Mouse (Mus musculus): ENCODE results near the gene Rpl3. TPM values are rescaled to one million over a fixed set of nuclear protein-coding genes. Genes with fewer than 3 reads are reported as not detected.

The Rpl3 gene
- polyA plus RNA-seq, 1 experiment from 2014 or later: 633 TPM

GRCm38 (mm10) chr15:80087406-80088012, 4.2 kb downstream of the Rpl3 start:
- Histone ChIP-seq H3K27ac (ENCODE audit: low read depth, low read length) (no peak overlapping the region), H3K27me3 (ENCODE audit: control insufficient read depth, insufficient read depth, low read length) (no peaks in the 10 kb centered on the region), H3K9me3 (ENCODE audit: control insufficient read depth, low read length) (no peaks in the 10 kb centered on the region), H3K4me3 (ENCODE audit: low read depth, low read length) (no peak overlapping the region), H3K9ac (replicated peaks; ENCODE audit: low read depth, low read length) (no peak overlapping the region), H3K36me3 (ENCODE audit: control insufficient read depth, insufficient read depth, low read length) (no peaks in the 10 kb centered on the region), H3K4me1 (ENCODE audit: control insufficient read depth, insufficient read depth, low read length) (peaks cover 7% of the 10 kb centered on the region; the same call in 1 of the 2 replicates), H3K4me2 (ENCODE audit: low read depth, low read length) (no peak overlapping the region)
- 82% methylated on average over 9 of the region's 9 CpGs for WGBS
- ATAC-seq (ENCODE audit: low read depth): no peak

GRCm38 (mm10) chr15:80083740-80084139, 7.9 kb downstream of the Rpl3 start:
- peak overlapping the region; percentile 97 for H3K27ac ChIP-seq (ENCODE audit: low read depth, low read length)
- H3K4me1 ChIP-seq (ENCODE audit: control insufficient read depth, insufficient read depth, low read length): peaks cover 15% of the 10 kb centered on the region
- under 1% methylated on average over 12 of the region's 12 CpGs for WGBS
- no peaks in the 10 kb centered on the region for H3K27me3 ChIP-seq (ENCODE audit: control insufficient read depth, insufficient read depth, low read length)
- no peaks in the 10 kb centered on the region for H3K9me3 ChIP-seq (ENCODE audit: control insufficient read depth, low read length)
- peaks cover 27% of the 10 kb centered on the region for H3K36me3 ChIP-seq (ENCODE audit: control insufficient read depth, insufficient read depth, low read length)
- peak; percentile 12 for ATAC-seq (ENCODE audit: low read depth)
- H3K9ac ChIP-seq (replicated peaks; ENCODE audit: low read depth, low read length): peak overlapping the region; percentile 90
- H3K4me2 ChIP-seq (ENCODE audit: low read depth, low read length): peak overlapping the region; percentile 88
- peak overlapping the region; percentile 62 for H3K4me3 ChIP-seq (ENCODE audit: low read depth, low read length)

GRCm38 (mm10) chr15:80083276-80083731, 8.4 kb downstream of the Rpl3 start:
- peak overlapping the region; percentile 97 for H3K27ac ChIP-seq (ENCODE audit: low read depth, low read length)
- H3K9me3 ChIP-seq (ENCODE audit: control insufficient read depth, low read length): no peaks in the 10 kb centered on the region
- no peaks in the 10 kb centered on the region for H3K27me3 ChIP-seq (ENCODE audit: control insufficient read depth, insufficient read depth, low read length)
- H3K4me2 ChIP-seq (ENCODE audit: low read depth, low read length): peak overlapping the region; percentile 88
- WGBS: under 1% methylated on average over 30 of the region's 30 CpGs
- H3K9ac ChIP-seq (replicated peaks; ENCODE audit: low read depth, low read length): peak overlapping the region; percentile 90
- H3K36me3 ChIP-seq (ENCODE audit: control insufficient read depth, insufficient read depth, low read length): peaks cover 29% of the 10 kb centered on the region
- peak; percentile 95 for ATAC-seq (ENCODE audit: low read depth)
- H3K4me3 ChIP-seq (ENCODE audit: low read depth, low read length): peak overlapping the region; percentile 62
- H3K4me1 ChIP-seq (ENCODE audit: control insufficient read depth, insufficient read depth, low read length): peaks cover 15% of the 10 kb centered on the region

GRCm38 (mm10) chr15:80082661-80083275, 8.9 kb downstream of the Rpl3 start:
- peak overlapping the region; percentile 97 for H3K27ac ChIP-seq (ENCODE audit: low read depth, low read length)
- under 1% methylated on average over 21 of the region's 21 CpGs for WGBS
- no peaks in the 10 kb centered on the region for H3K27me3 ChIP-seq (ENCODE audit: control insufficient read depth, insufficient read depth, low read length)
- peaks cover 35% of the 10 kb centered on the region for H3K36me3 ChIP-seq (ENCODE audit: control insufficient read depth, insufficient read depth, low read length)
- H3K9me3 ChIP-seq (ENCODE audit: control insufficient read depth, low read length): no peaks in the 10 kb centered on the region
- H3K4me1 ChIP-seq (ENCODE audit: control insufficient read depth, insufficient read depth, low read length): peaks cover 15% of the 10 kb centered on the region
- H3K4me3 ChIP-seq (ENCODE audit: low read depth, low read length): peak overlapping the region; percentile 62
- H3K4me2 ChIP-seq (ENCODE audit: low read depth, low read length): peak overlapping the region; percentile 88
- ATAC-seq (ENCODE audit: low read depth): peak; percentile 47
- peak overlapping the region; percentile 90 for H3K9ac ChIP-seq (replicated peaks; ENCODE audit: low read depth, low read length)

- no peak overlapping the region for H3K27ac ChIP-seq (ENCODE audit: low read depth, low read length)
Measured at GRCm38 (mm10) chr15:80081801-80082546, 9.7 kb downstream of the Rpl3 start.

GRCm38 (mm10) chr15:80080711-80081615, 10.7 kb downstream of the Rpl3 start:
- no peak overlapping the region for H3K27ac ChIP-seq (ENCODE audit: low read depth, low read length)
- peaks cover 41% of the 10 kb centered on the region for H3K36me3 ChIP-seq (ENCODE audit: control insufficient read depth, insufficient read depth, low read length)
- peak overlapping the region; percentile 88 for H3K4me2 ChIP-seq (ENCODE audit: low read depth, low read length)
- 66% methylated on average over 9 of the region's 9 CpGs for WGBS
- H3K9me3 ChIP-seq (ENCODE audit: control insufficient read depth, low read length): no peaks in the 10 kb centered on the region
- 0 out of 2 replicates have a peak overlapping the region, but pooled peaks have one; percentile 22 for H3K9ac ChIP-seq (replicated peaks; ENCODE audit: low read depth, low read length)
- ATAC-seq (ENCODE audit: low read depth): no peak
- H3K27me3 ChIP-seq (ENCODE audit: control insufficient read depth, insufficient read depth, low read length): no peaks in the 10 kb centered on the region
- H3K4me3 ChIP-seq (ENCODE audit: low read depth, low read length): peak overlapping the region; percentile 62
- peaks cover 15% of the 10 kb centered on the region for H3K4me1 ChIP-seq (ENCODE audit: control insufficient read depth, insufficient read depth, low read length)

More at GRCm38 (mm10) chr15:80081801-80082546, 9.7 kb downstream of the Rpl3 start:
- Histone ChIP-seq H3K4me3 (ENCODE audit: low read depth, low read length) (peak overlapping the region; percentile 62), H3K36me3 (ENCODE audit: control insufficient read depth, insufficient read depth, low read length) (peaks cover 40% of the 10 kb centered on the region), H3K9me3 (ENCODE audit: control insufficient read depth, low read length) (no peaks in the 10 kb centered on the region), H3K4me2 (ENCODE audit: low read depth, low read length) (peak overlapping the region; percentile 88), H3K9ac (replicated peaks; ENCODE audit: low read depth, low read length) (peak overlapping the region; percentile 90), H3K27me3 (ENCODE audit: control insufficient read depth, insufficient read depth, low read length) (no peaks in the 10 kb centered on the region), H3K4me1 (ENCODE audit: control insufficient read depth, insufficient read depth, low read length) (peaks cover 15% of the 10 kb centered on the region)
- WGBS: 7% methylated on average over 11 of the region's 11 CpGs
- no peak for ATAC-seq (ENCODE audit: low read depth)

- H3K4me2 ChIP-seq (ENCODE audit: low read depth, low read length): no peak overlapping the region
- H3K36me3 ChIP-seq (ENCODE audit: control insufficient read depth, insufficient read depth, low read length): peaks cover 41% of the 10 kb centered on the region
- ATAC-seq (ENCODE audit: low read depth): no peak
- H3K9ac ChIP-seq (replicated peaks; ENCODE audit: low read depth, low read length): no peak overlapping the region
- no peak overlapping the region for H3K27ac ChIP-seq (ENCODE audit: low read depth, low read length)
- no peaks in the 10 kb centered on the region for H3K27me3 ChIP-seq (ENCODE audit: control insufficient read depth, insufficient read depth, low read length)
- no peaks in the 10 kb centered on the region for H3K9me3 ChIP-seq (ENCODE audit: control insufficient read depth, low read length)
- H3K4me3 ChIP-seq (ENCODE audit: low read depth, low read length): no peak overlapping the region
- 94% methylated on average over 3 of the region's 3 CpGs for WGBS
- H3K4me1 ChIP-seq (ENCODE audit: control insufficient read depth, insufficient read depth, low read length): peaks cover 15% of the 10 kb centered on the region
Measured at GRCm38 (mm10) chr15:80079954-80080353, 11.7 kb downstream of the Rpl3 start.

GRCm38 (mm10) chr15:80079129-80079668, 12.5 kb downstream of the Rpl3 start:
- Histone ChIP-seq H3K27ac (ENCODE audit: low read depth, low read length) (no peak overlapping the region), H3K9ac (replicated peaks; ENCODE audit: low read depth, low read length) (no peak overlapping the region), H3K4me3 (ENCODE audit: low read depth, low read length) (no peak overlapping the region), H3K36me3 (ENCODE audit: control insufficient read depth, insufficient read depth, low read length) (peaks cover 41% of the 10 kb centered on the region), H3K4me1 (ENCODE audit: control insufficient read depth, insufficient read depth, low read length) (peaks cover 15% of the 10 kb centered on the region), H3K9me3 (ENCODE audit: control insufficient read depth, low read length) (no peaks in the 10 kb centered on the region), H3K4me2 (ENCODE audit: low read depth, low read length) (no peak overlapping the region), H3K27me3 (ENCODE audit: control insufficient read depth, insufficient read depth, low read length) (no peaks in the 10 kb centered on the region)
- 93% methylated on average over 5 of the region's 5 CpGs for WGBS
- no peak for ATAC-seq (ENCODE audit: low read depth)

Measured in neural tube, embryonic 14.5 days (tissue).